In genomic region chr2:115858927-115859326, GRCm38 (mm10) we compare ENCODE assay signal across 11 mouse cellular contexts.
DNase-seq lines count a peak whose midpoint lies in the region; ATAC-seq lines count a peak whose summit lies in the region.
"Had no signal": no experiment of that assay in that cellular context is flagged by ENCODE, and none has a peak within 500 bp of the region (broad histone marks: within the 10 kb centered on the region; RNA-seq: fewer than 3 reads in every experiment).

No protein-coding gene starts in this region.

- H3K36me3 ChIP-seq in lung, embryonic 16.5 days (ENCODE audit: control insufficient read depth, insufficient read depth, low read length): no peaks in the 10 kb centered on the region
- no peaks in the 10 kb centered on the region for H3K36me3 ChIP-seq in liver, embryonic 16.5 days (ENCODE audit: control insufficient read depth, insufficient read depth)

- H3K4me1 ChIP-seq in lung, embryonic 16.5 days (replicated peaks; ENCODE audit: control insufficient read depth, insufficient read depth, low read length): peaks cover 18% of the 10 kb centered on the region
- no peaks in the 10 kb centered on the region for H3K4me1 ChIP-seq in liver, embryonic 16.5 days (ENCODE audit: control insufficient read depth, low read depth, low read length)

- H3K9me3 ChIP-seq in lung, embryonic 16.5 days (ENCODE audit: control insufficient read depth, low read length): no peaks in the 10 kb centered on the region
- H3K9me3 ChIP-seq in liver, embryonic 16.5 days (replicated peaks; ENCODE audit: control insufficient read depth, low read length): no peaks in the 10 kb centered on the region

- H3K27me3 ChIP-seq in lung, embryonic 16.5 days (ENCODE audit: control insufficient read depth, insufficient read depth, low read depth, low read length): peaks cover 35% of the 10 kb centered on the region
- H3K27me3 ChIP-seq in liver, embryonic 16.5 days (ENCODE audit: control insufficient read depth, insufficient read depth, low read depth, low read length): peaks cover 67% of the 10 kb centered on the region

- H3K9ac ChIP-seq in lung, embryonic 16.5 days (ENCODE audit: low read length): no peak overlapping the region
- H3K9ac ChIP-seq in liver, embryonic 16.5 days (ENCODE audit: low read depth, low read length): no peak overlapping the region

- peak; percentile 13 to 40 for DNase-seq in cerebellum, postnatal 10 days
- no peak for DNase-seq in cerebellum, postnatal 36 days
- DNase-seq in lung, postnatal 4 days: no peak
- DNase-seq in frontal cortex, postnatal 10 days (ENCODE audit: low spot score in 2 of 2): no peak
- no peak for DNase-seq in adrenal gland, postnatal 25 days
- DNase-seq in right cerebral cortex, postnatal 14 days: no peak
- DNase-seq: lung, postnatal 14 days; thymus, postnatal 36 days had no signal

- H3K27ac ChIP-seq in lung, embryonic 16.5 days (ENCODE audit: low read length): no peak overlapping the region
- no peak overlapping the region for H3K27ac ChIP-seq in liver, embryonic 16.5 days (ENCODE audit: low read length)

- 0 out of 2 replicates have a peak overlapping the region, but pooled peaks have one; percentile 63 for H3K4me2 ChIP-seq in lung, embryonic 16.5 days (ENCODE audit: low read depth, low read length)
- peak overlapping the region; percentile 51; the same call in 1 of the 2 replicates for H3K4me2 ChIP-seq in liver, embryonic 16.5 days (ENCODE audit: low read depth, low read length)

- 18% methylated on average over 10 of the region's 10 CpGs for whole genome bisulfite sequencing in lung, embryonic 16.5 days
- 3% methylated on average over 10 of the region's 10 CpGs for WGBS in liver, embryonic 16.5 days (ENCODE audit: insufficient replicate concordance)

- no peak for ATAC-seq in lung, embryonic 16.5 days (ENCODE audit: low read depth)
- ATAC-seq in liver, embryonic 16.5 days (ENCODE audit: low read depth): no peak

- no peak overlapping the region for H3K4me3 ChIP-seq in lung, embryonic 16.5 days (ENCODE audit: low read length)
- H3K4me3 ChIP-seq in liver, embryonic 16.5 days (ENCODE audit: low read depth, low read length): no peak overlapping the region
- H3K4me3 ChIP-seq: erythroblast, embryonic 14.5 days had no signal

Comparison
In these comparisons a context has a peak if more than half of its experiments do, and no peak if none do; other contexts are left out.
1. DNase-seq: peak in cerebellum, postnatal 10 days (2 of 2); none in cerebellum, postnatal 36 days (0 of 2), lung, postnatal 4 days (0 of 2), frontal cortex, postnatal 10 days (0 of 2), adrenal gland, postnatal 25 days (single experiment) and right cerebral cortex, postnatal 14 days (single experiment).